Mouse (Mus musculus) c-Kit-negative CD71-positive TER-119-positive erythroid progenitor cells, embryonic 14.5 days (primary cell): Measurements from ENCODE around the gene Tmem236.

Experiments
- DNase-seq: peaks from one replicate; pipeline ENCODE4 v3.0.0-alpha.2; 2013; ENCODE audit warnings: low read depth, low spot score

Tmem236 gene

DNA sequence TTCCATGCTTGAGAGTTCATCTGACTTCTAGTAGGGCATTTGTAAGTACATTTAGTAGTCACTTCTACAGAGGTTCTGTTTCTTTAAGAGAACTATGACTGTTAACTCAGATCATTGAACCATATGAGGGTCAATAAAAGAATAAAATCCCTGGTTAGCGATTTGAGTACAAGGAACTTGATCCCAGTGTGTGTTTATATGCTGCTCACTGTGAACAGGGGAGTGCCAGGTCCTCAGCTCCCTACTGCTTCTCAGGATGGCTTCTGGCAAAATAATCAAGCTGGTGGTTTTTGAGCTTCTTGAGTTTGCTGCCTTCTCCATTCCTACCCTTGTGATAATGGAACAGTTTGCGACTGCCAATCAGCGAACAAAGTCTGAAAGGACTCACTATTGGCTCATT is at the start of gene Tmem236:
Tmem236 (plus strand) TSS at position 190 of the 400 bp plus-strand sequence.
- DNase-seq: no peak

- DNase-seq: no peak
These were observed 47.9 kb upstream of the Tmem236 start for GRCm38 (mm10) chr2:14126387-14126786.

DNA sequence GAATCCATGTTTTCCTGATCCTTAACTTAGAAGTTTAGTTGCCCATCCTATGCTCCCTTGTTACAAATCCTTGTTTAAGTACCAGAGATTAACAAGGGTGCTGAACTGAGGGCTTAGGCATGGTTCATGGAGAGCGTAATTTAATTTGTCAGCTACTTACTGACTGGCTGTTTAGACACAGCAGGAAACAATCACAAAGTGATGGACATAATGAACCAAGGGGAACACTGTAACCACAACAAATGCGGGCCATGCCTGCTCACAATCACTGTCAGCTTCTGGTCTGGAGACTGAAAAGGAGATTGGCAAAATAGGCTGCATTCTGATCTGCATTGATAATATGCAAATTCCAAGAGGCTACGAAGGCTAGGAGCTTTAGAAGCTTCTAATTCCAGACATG is 46.7 kb upstream of the Tmem236 start:
- no peak for DNase-seq

DNA sequence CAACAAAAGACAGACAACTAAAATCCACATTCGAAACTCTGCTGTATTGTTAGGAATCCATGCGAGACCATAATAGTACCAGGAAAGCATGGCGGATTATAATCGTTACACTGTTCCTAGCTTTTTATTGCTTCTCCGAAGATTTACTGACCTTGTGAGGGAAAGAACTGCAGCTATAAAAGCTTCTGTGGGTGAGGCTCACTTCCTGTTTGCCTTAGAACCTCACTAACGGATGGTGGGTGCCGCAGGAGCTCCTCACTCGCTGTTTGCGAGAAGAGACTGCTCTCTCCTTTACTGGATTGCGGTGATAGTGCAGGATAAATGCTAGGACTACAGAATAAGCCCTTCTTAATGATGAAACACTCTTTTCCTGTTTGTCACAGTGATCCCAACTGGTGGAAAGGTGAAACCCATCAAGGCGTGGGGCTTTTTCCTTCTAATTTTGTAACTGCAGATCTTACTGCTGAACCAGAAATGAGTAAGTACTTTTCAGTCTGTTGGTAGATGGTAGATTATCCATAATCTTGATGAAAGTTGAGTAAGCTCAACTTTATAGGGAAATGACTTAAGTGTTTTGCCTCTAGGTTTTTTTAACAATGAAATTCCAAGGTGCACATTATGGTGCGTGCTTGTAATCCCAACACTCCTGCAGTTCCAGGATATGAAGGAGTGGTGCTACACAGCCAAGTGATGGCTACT is 43.5 kb upstream of the Tmem236 start:
- no peak for DNase-seq

- DNase-seq: no peak
These were observed 41.6 kb upstream of the Tmem236 start for GRCm38 (mm10) chr2:14132468-14133326.

DNA sequence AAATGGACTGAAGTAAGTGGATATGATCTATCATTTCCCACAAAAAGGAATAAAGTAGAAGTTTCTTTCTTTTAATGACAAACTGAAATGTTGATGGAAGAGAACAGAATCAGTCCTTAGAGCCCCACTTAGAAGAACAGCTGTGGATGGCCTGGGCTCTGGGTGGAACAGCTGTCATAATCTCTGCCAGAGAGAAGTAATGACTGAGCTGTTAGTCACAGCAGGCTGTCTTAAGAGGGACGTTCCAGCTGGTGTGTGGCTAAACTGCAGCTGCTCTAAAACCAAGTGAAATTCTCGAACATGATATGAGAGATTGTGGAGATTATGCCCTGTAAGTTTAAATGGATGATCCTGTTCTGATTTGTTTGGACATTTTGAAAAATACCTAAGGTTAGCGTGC is 37.4 kb upstream of the Tmem236 start:
- no peak for DNase-seq

- DNase-seq: no peak
These were observed 34.7 kb upstream of the Tmem236 start for GRCm38 (mm10) chr2:14139590-14139989.

DNA sequence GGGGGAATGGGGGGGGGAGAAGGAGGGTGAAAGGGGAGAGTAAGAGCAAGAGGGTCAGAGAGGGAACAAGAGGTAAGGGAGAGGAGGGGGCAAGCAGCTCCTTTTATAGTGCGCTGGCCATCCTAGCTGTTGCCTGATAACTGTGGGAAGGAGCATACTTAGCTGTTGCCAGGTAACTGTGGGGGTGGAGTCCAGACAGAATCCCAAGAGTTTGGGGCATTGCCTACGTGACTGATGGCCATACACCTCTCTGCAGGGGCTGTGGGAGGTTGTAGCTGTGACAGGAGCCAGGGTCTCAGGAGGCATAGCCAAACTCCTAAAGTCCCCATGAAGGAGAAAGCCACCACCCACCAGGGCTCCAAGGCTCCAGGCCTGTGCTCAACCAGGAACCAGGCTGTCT is 34.3 kb upstream of the Tmem236 start:
- no peak for DNase-seq

DNA sequence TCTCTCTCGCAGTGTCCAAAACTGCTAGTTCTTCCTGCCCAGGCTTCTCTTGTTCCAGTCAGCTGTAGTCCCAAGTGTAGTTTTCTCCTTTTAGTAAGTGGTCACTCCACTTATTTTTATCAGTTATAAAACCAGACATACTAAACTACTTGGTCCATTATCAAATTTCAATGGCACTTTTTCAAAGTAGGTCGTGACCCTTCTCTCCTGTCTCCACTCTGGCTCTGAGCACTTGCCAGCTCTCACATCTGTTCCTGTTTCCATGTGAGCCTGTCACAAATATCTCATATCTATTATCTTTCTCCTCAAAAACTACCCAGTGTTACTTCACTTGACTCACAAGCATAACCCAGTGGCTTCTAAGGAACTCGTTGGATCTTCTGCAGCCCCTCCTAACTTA is 29.0 kb upstream of the Tmem236 start:
- DNase-seq: no peak

- no peak for DNase-seq
These were observed 27.4 kb upstream of the Tmem236 start for GRCm38 (mm10) chr2:14146913-14147312.

DNA sequence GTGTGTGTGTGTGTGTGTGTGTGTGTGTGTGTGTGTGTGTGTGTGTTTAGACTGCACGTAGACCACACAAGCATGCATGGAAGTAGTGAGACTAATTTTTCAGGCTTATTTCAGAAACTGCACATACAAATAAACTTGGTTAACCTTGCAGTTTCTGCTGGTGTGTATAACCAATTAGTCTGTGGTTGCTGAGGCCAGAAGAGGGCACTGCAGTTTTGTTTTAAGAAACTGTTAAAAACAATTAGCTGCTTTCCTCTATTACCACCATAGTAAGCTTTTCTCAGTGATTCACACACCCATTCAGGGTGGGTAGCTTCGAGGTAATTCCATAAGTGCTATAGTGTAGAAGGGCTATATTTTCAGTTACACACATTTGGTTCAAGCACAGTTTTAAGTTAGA is 23.5 kb upstream of the Tmem236 start:
- DNase-seq: no peak

- no peak for DNase-seq
These were observed 22.5 kb upstream of the Tmem236 start for GRCm38 (mm10) chr2:14151854-14152253.

DNA sequence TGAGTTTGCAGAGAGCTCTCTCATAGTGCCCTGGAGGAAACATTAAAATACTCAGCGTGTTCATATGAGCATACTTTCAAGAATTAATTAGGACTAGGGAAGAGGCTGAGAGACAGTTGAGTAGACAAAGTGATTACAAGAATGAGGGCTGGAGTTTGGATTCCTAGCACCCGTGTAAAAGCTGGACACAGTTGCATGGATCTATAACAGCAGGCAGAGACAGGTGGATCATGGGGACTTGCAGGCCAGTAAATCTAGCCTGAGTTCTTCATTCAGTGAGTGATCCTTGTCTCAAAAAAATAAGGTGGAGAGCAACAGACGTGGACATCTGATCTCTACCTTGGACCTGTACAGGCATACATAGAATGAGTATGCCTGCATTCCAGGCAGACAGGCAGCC is 15.3 kb upstream of the Tmem236 start:
- DNase-seq: no peak

- no peak for DNase-seq
These were observed 14.6 kb upstream of the Tmem236 start for GRCm38 (mm10) chr2:14159756-14160155.

DNA sequence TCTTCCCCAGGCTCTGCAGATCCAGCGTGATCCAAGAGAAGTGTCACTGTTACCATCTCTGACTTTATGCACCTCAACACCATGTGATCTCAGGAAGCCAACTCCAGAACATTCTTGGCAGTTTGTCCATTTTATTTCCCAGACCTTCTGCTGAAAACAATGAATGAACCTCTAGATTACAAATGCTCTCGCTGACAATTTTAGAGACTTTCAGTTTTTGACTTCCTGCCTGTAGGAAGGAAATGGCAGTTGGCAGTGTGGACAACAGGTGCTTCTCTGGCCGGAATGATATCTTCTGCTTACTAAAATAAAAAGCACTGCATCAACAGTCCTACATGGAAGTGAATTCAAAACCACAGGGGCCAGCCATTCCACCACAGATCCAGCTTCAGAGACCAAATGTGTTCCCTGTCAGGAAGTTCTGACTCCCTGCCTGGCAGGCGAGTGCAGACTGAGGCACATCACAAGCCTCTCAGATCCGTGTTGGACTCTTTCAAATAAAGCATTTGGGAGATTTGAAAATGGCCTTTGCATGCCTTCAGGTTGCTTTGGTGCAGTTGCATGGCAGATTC is 9.8 kb upstream of the Tmem236 start:
- no peak for DNase-seq

GRCm38 (mm10) chr2:14165066-14165465 is 9.3 kb upstream of the Tmem236 start:
- no peak for DNase-seq

DNA sequence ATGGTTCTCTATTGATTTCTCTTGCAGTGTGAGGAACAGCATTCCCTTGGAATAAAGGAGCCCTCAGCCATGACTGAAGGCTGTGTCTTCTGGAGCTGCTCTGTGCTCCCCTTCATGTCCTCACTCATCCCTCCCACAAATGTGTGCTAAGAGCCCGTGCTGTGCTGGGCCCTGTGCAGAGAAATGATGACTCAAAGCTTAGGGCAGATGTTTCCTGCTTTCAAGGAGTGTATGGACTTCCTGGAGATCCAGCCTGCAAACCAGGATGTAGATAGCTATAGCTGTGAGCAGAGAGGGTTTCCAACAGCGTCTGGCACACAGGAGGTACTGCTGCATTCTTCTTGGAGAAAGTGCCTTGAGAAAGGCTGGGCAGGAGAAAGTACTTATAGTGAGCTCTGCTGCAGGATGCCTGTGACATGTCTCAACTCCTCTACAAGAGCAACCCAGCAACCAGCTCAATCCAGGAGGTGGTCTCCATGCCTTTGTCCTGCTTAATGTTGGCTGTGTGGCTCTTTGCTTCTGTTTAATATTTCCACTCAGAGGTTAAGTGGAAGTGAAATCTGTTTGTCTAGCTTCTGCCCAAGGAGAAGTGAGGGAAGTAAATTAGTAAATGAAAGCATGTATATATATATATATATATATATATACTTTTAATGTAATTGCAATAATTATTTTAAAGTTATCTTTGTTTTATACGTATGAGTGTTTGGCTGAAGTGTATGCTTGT is 8.5 kb upstream of the Tmem236 start:
- DNase-seq: no peak

GRCm38 (mm10) chr2:14167721-14168120 is 6.6 kb upstream of the Tmem236 start:
- no peak for DNase-seq

- DNase-seq: no peak
These were observed 2.3 kb downstream of the Tmem236 start for GRCm38 (mm10) chr2:14176460-14177193.

DNA sequence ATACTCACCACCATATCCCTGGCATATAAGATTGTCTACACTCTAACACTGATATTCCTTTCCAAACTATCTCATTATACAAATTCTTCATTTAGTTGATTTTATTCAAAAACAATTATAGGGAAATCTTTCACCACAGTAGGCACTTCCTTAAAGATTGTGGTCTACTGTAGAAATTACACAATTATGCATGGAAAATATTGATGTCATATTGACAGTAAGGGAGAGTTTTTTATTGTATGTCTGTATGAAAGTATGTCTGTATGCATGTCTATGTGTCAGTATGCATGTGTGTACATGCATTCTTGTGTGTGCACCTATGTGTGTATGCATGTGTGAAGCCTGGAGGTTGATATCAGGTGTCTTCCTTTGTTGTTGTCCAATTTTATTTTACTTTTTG is 10.1 kb downstream of the Tmem236 start:
- no peak for DNase-seq

GRCm38 (mm10) chr2:14190684-14191083 is 16.4 kb downstream of the Tmem236 start:
- DNase-seq: no peak
